Mouse (Mus musculus): ENCODE measurements at regions not wholly inside any gene's neighbourhood (a gene's known extent, or its start where the extent isn't known, plus 50 kb on each side); places are given as distances from the start of the nearest gene placed in this dataset.

DNA sequence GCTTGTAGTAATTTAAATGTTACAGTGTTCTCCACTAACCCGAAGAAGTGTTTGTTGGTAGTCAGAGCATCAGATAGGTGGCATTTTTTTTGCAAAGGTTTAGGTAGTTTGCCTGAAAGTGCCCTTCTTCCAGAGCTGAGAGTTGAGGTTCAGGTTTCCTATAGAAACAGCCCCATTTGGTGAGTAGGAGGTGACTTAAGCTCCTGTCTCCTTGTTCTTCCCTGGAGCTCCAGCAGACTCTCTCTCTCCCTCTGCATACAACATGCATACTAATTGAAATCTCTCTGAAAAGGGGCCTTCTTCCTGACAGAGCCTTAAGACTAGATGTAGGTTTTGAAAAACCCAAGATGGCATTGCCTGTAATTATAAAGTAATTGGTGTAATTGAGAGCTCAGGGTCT is 161.3 kb downstream of the Spata19 start:
- ATAC-seq = no peak

DNA sequence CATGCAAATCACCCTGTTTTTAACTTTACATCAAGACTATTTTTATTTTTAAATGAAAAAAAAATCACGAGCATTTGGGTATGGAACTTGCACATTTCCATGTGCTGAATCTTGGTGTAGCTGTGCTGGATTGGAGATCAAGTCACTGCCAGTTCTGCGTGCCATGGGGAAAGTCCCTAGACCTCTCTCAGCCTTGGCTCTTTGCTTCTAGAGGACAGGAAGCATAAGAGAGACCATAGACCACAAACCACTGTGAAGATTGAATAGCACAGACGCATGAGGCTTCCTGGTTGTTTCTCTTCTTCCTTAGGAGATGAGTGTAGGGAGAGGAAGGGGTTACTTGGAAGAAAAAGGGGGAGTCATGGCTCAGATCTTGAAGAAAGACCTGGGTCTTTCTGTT is 161.7 kb downstream of the Spata19 start:
- ATAC-seq = peak; percentile 34

DNA sequence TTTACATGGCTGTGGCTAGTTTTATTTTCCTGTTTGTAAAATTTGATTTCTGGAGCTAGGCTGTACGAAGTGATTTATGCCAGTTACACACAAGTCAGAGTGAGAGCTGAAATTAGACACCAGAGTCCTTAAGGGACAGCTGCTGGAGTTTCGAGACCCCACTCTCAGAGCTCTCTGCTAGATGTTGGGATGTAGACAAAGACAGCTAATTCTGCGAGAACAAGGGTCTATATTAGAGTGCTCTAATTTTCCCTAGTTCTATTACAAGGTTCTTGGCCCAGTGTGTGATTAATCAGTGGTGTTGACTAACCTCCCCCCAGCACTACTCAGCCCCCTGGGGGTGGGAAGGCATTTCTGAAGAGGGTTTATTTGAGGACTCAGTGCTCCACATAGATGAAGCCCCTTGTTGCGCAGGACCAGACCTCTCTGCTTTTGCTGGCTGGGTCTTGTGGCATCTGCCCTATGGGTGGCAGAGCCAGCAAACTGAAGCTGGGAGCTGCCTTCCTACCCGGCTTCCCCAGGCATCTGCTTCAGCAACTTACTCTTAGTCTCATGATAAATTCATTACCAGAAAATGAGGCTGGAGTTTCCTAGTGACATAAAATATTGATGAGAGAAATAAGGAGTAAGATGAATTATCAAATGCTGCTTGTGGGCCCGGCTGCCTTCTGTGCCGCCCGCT is 171.9 kb downstream of the Spata19 start:
- no peak for ATAC-seq

DNA sequence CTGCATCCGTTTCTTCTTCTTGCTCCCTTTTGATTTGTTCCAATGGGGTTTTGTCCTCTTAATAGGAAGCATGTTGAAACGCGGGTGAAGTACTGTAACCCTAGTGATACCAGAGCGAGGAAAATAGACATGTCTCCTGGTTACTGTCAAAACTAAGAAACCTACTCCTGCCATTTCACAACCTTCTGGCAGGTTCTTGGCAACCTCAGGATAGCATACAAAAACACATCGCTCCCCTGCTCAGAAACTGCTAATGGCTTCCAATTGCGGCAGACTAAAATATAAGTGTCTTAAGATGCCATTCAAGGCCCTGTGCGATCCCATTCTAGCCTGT is 172.4 kb downstream of the Spata19 start:
- no peak for ATAC-seq

DNA sequence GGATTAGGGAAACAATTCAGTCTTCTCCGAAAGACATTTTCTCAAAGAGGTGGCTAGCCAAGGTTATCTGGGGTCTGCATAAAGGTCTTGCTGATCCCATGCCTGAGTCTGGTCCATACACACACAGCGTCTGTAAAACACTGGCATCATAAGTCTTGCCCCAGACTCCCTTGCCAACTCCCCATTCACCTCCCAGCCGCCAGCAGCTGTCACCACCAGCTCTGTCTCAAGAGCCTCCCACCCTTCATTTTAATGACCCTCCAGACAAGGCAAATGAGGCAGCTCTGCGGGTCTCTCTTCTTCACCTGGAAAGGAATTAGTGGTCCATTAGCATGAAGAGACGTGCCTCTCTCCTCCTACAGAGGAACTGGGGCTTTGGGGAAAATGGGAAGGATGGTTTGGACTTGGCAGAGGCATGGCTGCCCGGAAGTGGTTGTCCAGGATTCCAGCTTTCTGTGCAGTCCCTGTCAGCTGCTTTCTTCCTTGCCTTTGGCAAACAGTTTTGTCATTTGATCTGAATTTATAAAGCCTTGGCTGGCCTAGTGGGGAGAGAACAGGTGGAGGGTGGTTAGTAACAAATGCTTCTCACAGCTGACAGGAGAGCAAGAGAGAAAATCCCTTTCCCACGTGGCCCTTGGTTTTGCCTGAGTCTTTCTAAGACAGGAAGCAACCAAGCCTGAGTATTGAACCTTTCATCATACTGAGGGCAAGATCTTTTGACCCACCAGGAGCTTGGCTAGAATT is 173.3 kb upstream of the Opcml start:
- no peak for ATAC-seq

DNA sequence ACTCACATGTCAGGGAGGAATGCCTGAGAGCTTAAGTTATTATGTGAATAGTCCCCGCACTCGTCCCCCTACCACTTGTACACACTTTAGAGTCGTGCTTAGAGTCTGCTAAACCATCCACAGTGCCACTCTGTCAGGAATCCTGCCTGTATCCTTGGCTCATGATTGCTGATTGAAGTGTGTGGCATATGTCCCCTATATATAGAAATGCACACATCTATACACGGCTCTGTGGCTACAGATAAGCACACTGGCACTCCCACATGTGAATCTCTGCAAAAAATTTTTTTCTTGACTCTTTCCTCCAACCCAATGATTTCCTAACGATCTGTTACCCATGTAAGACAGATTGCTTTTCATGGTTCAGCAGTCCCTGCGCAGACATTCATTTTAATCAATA is 155.7 kb upstream of the Opcml start:
- ATAC-seq = no peak

DNA sequence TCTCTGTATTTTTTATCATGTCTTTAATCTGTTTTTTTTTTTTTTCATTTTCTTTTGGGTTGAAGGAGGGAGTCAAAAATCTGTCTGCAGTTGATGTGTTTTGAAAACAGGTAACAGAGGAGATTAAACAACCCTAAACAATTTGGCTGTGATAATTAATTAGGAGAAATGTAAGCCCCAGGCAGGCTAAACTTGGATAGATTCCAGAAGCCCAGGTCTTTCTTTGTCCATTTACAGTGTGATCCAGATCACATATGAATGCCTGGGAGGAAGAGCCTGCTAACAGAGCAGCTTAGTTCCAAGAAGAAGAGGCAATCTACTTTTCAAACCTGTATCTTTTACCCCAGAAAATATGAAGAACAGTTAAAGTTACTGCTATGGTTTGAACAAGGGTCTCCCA is 150.0 kb upstream of the Opcml start:
- ATAC-seq = no peak

DNA sequence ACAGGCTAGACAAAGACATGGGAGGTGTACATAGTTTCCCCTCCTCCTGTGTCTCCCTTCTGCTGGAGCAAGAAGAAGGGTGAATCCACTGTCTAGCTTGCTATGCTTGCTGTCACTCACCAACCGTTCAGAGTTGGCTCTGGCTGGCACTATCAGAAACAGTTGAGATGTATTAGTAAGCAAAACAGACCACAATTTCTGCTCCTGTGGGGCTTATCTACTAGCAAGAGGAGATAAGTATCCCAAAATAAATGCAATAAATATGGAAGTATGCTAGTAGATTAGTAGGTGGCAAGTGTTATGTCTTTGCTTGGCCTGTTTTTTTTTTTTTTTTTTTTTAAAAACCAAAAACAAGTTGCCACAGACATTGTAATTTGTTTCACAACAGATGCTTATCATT is 147.3 kb upstream of the Opcml start:
- no peak for ATAC-seq

DNA sequence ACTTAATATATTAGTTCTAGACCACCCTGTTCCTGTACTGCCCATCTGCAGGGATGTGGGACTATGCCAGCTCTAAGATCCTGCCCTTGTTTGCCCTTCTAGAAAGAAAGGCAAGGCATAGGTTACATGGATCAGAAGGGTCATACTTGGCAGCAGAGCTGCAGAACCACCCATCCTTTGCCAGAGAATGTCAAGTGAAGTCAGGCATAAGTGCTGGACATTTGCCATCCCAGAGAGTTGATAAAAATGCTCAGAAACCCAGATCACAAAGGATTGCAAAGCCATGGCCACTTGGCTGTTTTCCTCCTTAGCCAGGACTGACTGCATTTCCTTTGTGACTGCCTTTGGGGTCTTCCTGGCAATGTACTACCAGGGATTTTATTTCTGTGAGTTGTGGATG is 146.7 kb upstream of the Opcml start:
- ATAC-seq = no peak

DNA sequence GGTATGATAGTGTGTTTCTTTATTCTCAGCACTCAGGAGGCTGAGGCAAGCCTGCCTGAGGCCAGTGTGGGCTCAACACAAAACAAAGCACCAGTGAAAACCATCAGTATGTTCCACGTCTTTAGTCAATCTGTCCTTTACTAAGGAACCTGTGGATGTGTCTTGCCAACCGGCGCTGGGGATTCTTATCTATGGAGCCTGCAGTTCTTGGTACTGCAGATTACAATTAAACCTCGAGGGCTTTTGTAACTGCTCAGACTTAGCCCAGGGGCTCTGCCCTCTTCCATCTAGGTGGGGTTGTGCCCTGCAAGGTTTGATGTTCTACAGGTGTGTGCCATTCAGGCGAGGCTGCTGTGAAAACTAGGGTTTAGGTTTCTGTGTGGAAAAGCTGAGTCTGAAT is 145.1 kb upstream of the Opcml start:
- ATAC-seq = no peak

DNA sequence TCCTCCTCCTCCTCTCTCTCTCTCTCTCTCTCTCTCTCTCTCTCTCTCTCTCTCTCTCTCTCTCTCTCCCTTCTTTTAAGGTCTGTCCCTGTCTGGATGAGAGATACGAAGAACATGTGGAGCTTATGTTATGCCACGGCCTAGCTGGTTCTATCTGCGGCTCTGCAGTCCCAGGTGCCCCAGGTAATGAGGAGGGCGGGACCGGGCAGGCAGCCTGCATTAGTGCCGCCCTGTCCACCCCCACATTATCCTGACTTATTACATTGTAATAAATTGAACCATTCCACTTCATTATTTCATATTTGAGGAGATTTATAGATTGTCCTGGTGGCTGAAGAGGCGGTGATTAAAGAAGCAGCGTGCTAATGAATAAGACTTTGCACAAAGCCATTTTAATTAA is 144.5 kb upstream of the Opcml start:
- no peak for ATAC-seq

DNA sequence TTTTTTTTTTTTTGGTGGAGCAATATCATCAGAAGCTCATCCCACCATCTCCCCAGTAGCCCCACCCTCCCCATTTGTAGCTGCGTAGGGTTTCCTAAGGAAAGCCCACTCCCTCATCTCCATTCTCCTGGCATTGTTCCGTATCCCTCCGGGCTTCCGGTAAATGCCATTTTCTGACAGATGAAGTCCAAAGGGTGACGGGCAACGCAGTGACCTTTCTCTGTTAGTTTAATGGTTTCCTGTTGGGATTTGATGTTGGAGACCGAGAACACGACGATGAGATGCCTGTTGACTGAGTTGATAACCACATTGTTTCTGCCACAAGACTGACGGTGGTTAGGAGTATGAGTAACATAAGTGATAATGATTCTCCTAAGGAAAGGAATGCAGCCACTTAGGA is 143.6 kb upstream of the Opcml start:
- no peak for ATAC-seq

DNA sequence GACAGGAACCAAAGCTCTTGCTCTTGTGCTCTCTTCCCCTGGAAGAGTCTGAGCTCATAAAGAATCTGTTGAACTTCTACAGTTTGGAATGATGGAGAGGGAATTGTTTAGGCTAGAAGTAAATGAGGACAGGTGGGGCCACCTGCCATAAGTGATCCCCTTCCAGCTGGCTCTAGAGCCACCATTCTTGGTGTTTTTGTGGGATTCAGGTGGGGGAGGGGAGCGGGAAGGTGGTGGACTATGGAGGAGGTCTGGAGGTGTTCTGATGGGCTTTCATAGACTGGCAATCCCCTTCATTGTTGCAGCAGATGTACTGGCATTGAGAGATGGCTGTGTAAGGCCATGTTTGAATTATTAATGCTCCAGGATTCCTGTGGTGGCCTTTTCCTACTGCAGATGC is 132.6 kb upstream of the Opcml start:
- no peak for ATAC-seq

DNA sequence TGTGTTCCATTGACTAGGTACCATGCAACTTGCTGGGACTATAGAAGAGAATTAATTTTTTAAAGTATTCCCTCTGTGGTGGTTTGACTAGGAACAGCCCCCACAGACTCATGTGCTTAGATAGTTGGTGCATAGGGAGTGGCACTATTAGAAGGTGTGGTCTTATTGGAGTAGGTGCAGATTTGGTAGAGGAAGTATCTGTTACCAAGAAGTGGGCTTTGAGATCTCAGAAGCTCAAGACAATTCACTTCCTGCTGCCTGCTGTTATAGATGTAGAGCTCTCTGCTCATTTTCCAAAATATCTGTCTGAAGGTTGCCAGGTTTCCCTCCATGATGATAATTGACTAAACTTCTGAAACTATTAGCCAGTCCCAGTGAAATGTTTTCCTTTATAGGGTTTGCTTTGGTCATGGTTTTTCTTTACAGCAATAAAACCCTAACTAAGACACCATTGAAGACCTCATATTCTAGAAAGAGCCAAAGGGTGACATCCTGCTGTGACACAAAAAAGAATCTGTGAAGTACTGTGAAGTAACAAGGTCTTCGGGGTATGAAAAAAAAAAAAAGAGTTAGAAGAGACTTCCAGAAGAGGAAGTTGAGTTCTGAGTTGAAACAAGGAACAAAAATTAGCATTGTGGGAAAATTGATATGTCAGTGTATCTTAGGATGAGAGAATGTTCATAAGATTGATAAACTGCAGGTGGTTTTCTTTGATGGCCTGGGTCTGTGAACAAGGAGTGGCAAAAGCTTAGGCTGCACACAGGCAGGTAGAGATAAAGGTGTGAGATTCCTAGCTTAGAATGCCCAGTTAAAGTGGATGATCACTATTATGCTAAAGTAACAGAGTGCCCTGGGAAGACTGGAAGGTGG is 128.9 kb upstream of the Opcml start:
- ATAC-seq = no peak

DNA sequence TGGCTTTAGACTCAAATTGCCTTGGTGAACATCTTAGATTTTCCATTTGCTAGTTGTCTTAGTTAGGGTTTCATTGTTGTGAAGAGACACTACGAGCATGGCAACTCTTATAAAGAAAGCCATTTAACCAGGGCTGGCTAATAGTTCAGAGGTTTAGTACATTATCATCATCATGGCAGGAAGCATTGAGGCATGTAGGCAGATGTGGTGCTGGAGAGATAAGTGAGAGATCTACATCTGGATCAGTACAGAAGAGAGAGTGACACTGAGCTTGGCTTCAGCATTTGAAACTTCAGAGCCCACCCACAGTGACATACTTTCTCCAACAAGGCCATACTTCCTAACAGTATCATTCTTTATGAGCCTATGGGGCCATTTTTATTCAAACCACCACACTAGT is 127.3 kb upstream of the Opcml start:
- no peak for ATAC-seq

DNA sequence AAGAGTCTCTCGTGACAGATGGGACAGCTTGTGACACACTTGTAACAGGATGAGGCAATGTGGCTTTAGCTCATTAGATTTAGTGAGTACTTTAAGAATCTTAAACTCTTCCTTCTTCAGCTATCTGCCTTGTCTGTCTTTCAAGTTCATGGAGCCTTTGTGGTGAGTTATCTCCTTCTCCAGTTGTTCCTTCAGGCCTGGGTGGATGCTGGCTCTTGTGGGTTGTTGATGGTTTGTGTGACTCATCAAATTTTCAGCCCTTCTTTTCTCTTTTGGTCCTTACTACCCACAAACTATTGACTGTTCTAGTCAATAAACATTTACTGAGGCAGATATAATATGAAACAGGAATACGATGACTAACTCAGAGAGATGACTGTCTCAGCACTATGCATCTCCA is 124.9 kb upstream of the Opcml start:
- no peak for ATAC-seq

DNA sequence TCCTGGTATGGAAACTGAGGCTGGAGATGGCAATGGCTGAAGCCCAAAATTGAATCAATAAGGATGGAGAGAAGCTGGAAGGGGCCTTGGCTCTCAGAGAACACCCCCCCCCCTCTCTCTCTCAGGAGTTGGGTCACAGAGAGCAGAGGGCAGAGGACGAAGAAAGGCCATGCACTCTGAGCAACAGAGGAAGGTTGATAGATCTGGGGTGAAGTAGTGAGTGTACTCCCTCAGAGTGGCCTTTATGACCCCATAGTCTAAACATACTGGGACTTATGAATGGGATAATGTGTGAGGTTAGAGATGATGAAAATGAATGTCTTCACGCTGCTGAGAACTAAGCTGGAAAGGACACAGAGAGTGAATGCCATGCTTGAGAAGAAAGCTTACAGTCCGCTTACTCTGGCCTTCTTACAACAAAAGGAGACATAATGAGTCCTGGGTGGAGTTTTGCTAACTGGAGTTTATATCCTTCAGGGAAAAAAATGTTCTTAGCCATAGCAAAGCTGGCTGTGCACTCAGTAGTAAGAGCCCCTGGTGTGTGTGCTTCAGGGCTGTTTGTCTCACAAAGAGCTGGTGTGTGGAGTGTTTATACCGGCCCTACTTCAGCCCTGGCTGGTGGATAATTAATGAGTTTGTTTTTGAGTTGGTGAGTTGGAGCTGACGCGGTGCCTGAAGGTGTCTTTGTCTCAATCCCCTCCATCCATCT is 120.4 kb upstream of the Opcml start:
- ATAC-seq = no peak

DNA sequence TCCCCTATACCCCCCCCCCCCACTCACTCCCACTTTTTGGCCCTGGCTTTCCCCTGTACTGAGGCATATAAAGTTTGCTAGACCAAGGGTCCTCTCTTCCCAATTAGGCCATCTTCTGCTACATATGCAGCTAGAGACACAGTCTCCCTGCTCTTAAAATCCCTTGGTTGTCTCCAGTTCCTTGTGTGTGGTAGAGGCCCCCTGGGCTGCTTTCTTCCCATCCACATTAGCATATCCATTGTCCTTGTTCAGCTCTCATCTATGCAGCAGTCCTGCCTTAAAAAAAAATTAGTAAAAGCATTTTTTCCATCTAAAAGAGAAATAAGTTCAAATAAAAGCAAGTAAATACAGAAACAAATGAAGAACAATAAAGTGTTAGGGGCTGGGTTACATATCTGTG is 105.2 kb upstream of the Opcml start:
- ATAC-seq = no peak

DNA sequence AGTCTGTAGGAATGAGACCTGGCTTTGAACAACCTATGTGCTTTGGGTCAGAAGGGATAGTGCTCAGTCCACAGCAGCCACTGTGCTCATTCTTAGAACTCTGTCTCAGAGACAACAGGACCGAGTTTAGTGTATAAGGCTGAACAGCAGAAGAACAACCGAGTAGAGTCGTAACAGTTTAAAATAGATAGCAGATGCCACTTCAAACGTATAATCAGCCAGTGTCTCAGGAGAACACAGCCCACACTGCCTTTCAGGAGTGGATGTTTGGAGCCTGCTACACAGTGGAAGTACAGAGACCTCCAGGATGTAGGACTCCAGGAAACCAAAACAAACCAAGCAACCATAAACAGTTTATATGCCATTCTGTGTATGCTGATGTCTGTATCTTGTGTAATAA is 99.0 kb upstream of the Opcml start:
- no peak for ATAC-seq

DNA sequence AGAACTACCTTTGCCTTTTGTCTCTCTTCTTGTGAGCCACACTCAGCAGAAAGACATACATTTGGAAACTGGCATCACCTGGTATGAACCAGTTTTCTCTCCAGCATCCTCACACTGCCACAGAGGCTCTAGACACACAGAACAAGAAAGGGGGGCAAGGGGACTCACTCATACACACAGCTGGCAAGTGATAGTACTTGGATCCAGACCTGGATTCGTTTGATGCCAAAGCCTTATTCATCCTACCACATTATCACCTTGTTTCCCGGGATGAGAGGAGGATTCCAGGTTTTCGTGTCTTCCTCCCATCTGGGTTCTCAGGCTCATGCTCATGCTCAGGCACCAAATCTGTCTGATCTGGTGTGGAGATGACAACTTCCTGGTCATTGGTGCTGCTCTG is 97.8 kb upstream of the Opcml start:
- no peak for ATAC-seq

DNA sequence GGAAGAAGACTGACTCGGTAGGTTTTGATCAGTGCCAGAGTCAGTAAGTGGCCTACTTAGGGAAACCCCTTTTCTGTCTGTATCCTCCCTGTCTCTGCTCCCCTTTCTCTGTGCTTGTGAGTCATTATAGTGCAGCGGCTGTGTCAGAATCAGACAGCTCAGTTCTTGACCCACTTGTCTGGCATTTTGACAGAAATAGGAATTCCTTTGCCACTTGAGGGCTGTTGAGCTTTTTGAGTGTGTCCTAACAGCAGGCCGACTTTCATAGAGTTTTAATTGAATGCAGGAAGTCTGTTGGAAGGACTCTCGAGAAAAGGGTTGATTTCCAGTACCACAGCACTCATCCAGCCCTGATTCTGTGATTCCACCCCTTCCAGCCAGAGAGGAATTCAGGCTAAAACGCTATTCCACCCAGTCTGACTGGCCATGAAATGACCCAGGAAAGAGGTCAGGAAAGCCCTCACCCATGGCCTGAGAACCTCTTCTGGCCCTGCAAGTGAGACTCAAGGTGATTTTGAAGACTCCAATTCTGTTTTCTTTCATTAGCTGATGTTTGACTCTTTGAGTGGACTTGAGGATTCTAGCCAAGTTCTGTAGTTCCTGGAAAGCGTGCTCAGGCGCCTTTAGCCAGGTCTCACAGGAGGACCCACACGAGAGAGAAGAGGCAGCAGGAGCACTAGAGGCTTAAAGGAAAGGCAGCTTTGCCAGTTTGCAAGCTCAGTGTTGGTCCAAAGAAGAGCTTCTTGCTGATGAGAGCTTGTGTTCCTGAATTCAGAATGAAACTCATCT is 95.6 kb upstream of the Opcml start:
- ATAC-seq = no peak

DNA sequence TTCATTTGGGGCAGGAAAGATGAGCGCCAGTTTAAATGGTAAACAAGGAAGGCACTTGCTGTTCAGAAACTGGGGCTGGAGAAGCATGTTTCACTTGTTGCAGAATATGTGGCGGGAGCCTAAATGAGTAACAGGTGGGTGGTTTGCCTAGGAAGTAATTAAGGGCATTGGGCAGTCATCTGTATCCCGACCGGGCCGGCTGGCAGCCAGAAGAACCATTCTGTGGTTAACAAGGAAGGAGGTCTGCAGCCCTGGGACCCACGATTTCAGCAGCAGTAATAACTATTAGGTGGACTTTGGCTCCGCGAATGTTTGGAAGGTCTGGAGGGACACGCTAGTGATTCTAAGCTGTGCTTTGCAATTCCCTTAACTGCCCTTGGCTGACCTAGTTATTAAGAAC is 89.0 kb upstream of the Opcml start:
- no peak for ATAC-seq

DNA sequence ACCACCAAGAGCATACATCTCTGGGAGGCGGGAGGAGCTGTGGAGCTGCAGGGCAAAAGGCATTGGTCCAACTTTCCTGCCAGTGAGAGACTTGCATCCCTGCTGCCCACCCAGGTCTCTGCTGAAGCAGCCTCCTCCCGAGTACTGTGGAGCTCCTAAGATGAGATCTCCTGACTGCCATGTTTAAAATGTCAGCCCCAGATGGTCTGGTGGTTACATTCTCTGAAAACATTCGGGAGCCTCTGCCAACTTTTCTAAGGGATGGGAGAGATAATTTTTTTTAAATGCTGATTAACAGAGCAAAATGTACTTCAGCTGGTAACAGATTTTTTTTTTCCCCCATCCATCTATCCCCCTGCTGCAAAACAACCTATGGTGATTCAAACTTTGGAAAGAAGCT is 88.4 kb upstream of the Opcml start:
- no peak for ATAC-seq
